Mouse (Mus musculus) heart, postnatal 25 days (tissue): ENCODE measurements at regions not wholly inside any gene's neighbourhood (a gene's known extent, or its start where the extent isn't known, plus 50 kb on each side); places are given as distances from the start of the nearest gene placed in this dataset.

Experiments used
- DNase-seq: peaks from one replicate; pipeline ENCODE4 v3.0.0; 2022; ENCODE audit warnings: low spot score
- intact Hi-C: fragments of 180-260 bp; cut with DNase I; formaldehyde crosslinking; loops from one replicate; pipeline ENCODE4 v1.15.1; 2025

DNA sequence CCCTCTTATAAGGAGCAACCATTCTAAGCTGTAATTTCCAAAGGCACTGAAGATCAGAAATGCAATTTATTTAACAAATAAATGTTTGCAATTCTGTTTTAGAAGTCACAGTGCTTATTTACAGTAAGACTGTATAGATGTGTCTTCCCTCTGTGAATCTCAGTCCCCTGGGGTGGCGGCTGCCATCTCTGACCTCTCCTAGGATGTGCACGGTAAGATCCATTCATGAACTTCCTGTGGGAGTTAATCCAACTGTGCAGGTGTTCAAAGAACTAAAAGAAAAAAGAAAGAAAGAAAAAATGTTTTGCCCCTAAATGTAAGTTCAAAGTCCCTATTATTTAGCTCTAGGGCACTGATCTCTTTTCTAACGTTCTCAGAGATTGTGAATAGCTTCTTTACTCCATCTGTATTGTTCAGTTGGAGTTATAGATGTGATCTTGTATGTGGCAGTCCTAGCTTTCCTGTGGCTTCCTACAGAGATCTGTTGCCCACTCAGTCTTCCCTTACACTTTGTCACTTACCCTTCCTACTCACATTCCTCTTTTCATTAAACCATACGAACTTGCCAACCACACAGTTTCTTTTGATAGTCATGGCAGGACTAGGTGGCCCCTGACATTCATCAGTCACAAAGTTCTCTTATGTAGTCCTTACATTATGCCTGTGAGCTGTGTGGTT, 346.0 kb upstream of the Alcam start:
- no peak for DNase-seq
- intact Hi-C loops, result no loop called here

DNA sequence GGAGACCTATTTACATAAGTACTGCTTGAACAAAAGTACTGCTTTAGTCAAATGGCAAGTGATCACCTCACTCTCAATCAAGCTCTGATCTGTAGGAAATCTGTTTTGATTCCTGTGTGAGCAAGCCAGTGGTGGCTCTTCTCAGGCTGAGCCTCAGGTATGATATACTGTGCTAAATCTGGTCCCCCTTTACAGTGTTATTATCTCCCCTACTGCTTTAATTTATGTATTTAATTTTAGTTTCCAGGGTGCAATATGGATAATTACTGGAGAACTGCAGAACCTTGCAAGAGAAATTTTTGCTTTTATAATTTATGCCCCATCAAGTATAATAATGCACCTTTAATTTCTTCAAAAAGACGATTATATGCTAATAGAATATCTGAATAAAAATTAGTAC, 341.3 kb upstream of the Alcam start:
- DNase-seq, result no peak
- intact Hi-C loops, result no loop called here

- intact Hi-C loops, result no loop called here
- no peak for DNase-seq
Observed at GRCm38 (mm10) chr16:52789946-52790345, 336.1 kb upstream of the Alcam start.

DNA sequence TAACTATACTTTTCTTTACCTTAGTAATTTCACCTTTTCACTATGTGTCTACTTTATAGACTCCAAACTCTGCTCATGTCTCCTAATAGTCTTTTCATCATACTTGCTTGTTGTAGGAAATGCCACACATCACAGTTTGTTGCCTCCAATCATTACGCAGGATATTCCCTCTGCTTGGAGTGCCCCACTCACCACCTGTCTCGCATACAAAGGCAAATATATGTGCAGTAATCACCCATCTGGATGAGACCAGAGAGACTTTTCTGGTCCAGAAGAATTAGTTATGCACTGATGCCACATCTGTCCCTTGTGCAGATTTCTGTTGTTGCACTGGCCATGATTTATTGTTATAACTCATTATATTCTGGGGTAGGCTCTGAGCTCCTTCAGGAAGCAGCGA, 293.9 kb upstream of the Alcam start:
- intact Hi-C loops, result no loop called here

DNA sequence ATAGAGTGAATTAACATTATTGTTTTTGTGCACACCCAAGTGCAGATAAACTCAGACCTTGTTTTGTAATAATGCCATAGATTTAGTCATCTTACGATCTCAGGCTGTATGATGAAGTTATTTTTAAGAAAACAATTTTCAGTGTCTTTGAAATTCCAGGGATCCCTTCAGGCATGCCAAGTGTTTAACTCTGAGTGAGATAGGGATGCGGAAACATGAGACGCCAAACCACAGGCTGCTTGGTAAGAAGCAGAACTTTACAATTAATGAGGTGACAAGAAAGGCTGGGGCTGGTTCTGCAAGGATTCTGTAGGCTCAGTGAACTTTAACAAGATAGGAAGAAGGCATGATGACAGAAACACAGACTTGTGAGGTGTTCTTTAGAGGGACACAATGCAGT, 292.3 kb upstream of the Alcam start:
- DNase-seq, result no peak

More for the DNA sequence above, 293.9 kb upstream of the Alcam start:
- no peak for DNase-seq

GRCm38 (mm10) chr16:52744720-52745119, 290.8 kb upstream of the Alcam start:
- intact Hi-C loops, result no loop called here
- DNase-seq, result no peak

More for the DNA sequence above, 292.3 kb upstream of the Alcam start:
- intact Hi-C loops, result no loop called here

GRCm38 (mm10) chr16:52742166-52742565, 288.3 kb upstream of the Alcam start:
- intact Hi-C loops, result no loop called here
- DNase-seq, result no peak

- no peak for DNase-seq
- intact Hi-C loops, result no loop called here
Observed at GRCm38 (mm10) chr16:52726120-52726844, 272.4 kb upstream of the Alcam start.

- intact Hi-C loops, result no loop called here
- no peak for DNase-seq
Observed at GRCm38 (mm10) chr16:52718231-52718932, 264.5 kb upstream of the Alcam start.

GRCm38 (mm10) chr16:52690272-52690671, 236.4 kb upstream of the Alcam start:
- DNase-seq, result no peak
- intact Hi-C loops, result no loop called here

- intact Hi-C loops, result no loop called here
Observed at GRCm38 (mm10) chr16:52654825-52655224, 201.0 kb upstream of the Alcam start.

More at GRCm38 (mm10) chr16:52654825-52655224, 201.0 kb upstream of the Alcam start:
- DNase-seq, result no peak
